Mouse (Mus musculus): ENCODE data around the gene Thsd4.
"Not testable (repeated sequence)": the region's sequence is repeated elsewhere in the genome, so short reads cannot be mapped to it uniquely, and the experiment has no call there.

Gene Thsd4

DNA sequence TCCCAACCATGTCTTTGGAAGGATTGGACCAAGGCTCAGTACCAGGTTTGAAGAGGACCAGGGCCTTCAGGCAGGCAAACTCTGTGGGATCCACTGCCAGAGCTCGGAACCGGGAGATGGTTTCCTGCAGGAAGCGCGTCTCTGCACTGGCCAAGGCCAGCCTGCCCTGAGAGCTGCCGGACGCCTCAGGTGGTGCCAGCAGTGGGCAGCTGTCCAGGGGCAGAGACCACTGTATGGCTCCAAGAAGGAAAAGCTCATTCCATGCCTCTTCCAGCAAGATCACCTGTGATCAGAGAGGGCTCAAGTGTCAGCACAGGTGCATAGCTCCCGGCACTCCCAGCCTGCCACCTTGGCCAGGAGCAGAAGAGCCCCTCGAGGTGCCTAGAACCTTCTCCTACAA, 574.6 kb downstream of the Thsd4 start:
- no peak for DNase-seq (ENCODE audit: low spot score in 2 of 2)

- no peak for DNase-seq (ENCODE audit: low spot score in 2 of 2)
These were observed 576.6 kb downstream of the Thsd4 start for GRCm38 (mm10) chr9:59945241-59945640.

GRCm38 (mm10) chr9:59943826-59944225, 578.0 kb downstream of the Thsd4 start:
- no peak for DNase-seq (ENCODE audit: low spot score in 2 of 2)

- no peak for DNase-seq (ENCODE audit: low spot score in 2 of 2)
These were observed 579.3 kb downstream of the Thsd4 start for GRCm38 (mm10) chr9:59942501-59943085.

- DNase-seq (ENCODE audit: low spot score in 2 of 2), result no peak
These were observed 579.9 kb downstream of the Thsd4 start for GRCm38 (mm10) chr9:59941885-59942350.

- DNase-seq (ENCODE audit: low spot score in 2 of 2), result no peak
These were observed 580.6 kb downstream of the Thsd4 start for GRCm38 (mm10) chr9:59940913-59941884.

DNA sequence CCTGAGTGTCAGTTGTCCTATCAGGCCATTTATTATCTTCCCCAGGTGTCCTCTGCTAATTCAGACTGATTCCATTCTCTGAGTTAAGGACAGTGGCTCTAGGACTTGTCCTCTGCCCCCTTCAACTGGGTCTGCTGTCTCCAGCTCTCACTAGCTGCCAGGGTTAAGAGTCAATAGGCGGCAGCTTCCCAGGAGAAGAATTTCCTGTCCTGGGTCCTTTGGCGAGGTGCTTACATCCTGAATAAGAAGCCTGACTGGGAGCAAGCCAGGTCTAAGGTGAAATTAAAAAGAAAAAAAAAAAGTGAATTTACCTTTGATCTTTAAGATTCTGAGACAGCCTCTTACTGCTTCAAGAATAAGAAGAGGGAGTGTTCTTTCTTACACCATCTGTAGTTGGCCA, 582.2 kb downstream of the Thsd4 start:
- DNase-seq (ENCODE audit: low spot score in 2 of 2), result no peak

- DNase-seq (ENCODE audit: low spot score in 2 of 2), result no peak
These were observed 583.3 kb downstream of the Thsd4 start for GRCm38 (mm10) chr9:59938529-59938928.

DNA sequence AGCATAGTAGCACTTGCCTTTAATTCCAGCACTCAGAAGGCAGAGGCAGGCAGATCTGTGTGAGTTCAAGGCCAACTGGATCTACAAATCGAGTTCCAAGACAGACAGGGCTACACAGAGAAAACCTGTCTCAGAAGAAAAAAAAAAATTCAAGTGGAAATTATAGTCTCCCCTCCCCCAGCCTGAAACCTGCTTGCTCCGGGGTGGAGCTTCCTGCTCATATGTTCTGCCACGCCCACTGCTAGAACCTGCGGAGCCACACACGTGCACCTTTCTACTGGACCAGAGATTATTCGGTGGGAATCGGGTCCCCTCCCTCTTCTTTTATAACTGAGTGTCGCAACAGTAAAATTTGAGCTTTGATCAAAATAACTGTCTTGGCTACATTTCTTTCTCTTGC, 586.0 kb downstream of the Thsd4 start:
- not testable (repeated sequence) for DNase-seq (ENCODE audit: low spot score in 2 of 2)

DNA sequence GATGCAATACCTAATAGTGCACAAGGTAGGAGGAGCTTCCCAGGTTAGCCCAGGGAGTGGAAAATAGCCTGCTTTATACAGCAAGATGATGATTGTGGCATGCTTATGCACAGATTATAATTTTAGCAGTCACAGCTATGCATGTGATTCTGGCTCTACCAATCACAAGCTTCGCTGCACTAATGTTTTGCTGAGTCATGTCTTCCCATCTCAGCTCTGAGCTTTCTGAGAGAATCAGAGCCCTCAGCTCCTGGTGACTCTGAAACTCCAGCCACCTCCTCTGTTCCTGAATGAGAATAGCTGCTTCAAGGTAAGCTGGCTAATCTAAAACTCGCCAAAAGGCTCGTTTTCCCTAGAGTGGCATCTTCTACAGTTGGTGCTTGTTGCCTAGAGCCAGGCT, 591.6 kb downstream of the Thsd4 start:
- no peak for DNase-seq (ENCODE audit: low spot score in 2 of 2)
